Mouse (Mus musculus): ENCODE measurements around the gene Zfp800.

The Zfp800 gene

DNA sequence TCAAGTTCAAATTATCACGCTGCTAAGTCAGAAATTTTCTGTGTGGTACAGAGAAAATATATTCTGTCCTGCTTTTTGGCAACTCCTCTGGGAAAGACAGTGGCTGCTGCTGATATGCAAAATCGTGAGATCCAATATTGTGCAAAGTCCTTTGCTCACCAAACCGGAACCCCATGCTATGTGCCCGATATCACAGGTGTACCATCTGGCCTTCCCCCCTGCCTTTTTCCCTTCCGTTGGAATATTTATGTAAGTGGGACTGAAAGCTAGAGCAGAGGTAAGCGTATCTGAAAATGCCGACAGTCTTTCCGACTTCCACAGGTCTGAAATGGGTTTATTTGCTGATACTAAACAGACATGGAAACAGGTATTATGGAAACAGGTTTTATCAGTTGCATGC is 179.4 kb downstream of the Zfp800 start:
- no peak for TF ChIP-seq GATA4 (IDR thresholded peaks at IDR 0.05; ENCODE audit: insufficient replicate concordance, low read length)

DNA sequence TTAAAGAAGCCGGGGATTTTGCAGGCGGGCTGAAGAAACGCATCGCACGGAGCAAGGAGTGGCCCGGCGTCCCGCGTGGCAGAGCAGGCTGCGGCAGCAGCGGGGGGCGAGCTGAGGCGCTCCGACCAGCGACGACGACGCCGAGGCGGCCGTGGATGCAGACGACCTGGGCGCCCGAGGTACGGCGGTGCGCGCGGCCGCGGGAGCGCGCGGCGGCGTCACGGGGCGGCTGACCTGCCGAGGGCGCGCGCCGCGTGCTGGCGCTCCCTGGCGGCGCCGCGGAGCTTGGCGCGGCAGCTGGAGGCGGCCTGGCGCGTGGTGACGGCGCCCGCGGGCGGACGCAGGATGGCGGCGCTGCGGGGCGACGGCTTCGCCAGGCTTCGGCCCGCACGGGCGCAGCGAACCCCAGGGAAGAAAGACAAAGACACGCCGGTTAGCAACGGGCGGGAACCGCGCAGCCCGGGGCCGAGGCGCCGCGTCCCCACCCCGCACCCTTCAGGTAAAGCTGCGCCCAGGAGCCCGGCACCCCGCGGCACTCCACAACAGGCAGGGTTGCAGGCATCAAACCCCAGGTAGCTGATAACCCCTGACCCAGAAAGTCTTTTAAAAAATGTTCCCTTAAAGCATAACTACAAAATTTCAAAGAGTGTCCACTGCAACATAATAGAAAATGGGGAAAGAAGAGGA is 182.4 kb downstream of the Zfp800 start:
- peak; percentile 11; the same call in 1 of the 2 replicates for TF ChIP-seq GATA4 (IDR thresholded peaks at IDR 0.05; ENCODE audit: insufficient replicate concordance, low read length)

DNA sequence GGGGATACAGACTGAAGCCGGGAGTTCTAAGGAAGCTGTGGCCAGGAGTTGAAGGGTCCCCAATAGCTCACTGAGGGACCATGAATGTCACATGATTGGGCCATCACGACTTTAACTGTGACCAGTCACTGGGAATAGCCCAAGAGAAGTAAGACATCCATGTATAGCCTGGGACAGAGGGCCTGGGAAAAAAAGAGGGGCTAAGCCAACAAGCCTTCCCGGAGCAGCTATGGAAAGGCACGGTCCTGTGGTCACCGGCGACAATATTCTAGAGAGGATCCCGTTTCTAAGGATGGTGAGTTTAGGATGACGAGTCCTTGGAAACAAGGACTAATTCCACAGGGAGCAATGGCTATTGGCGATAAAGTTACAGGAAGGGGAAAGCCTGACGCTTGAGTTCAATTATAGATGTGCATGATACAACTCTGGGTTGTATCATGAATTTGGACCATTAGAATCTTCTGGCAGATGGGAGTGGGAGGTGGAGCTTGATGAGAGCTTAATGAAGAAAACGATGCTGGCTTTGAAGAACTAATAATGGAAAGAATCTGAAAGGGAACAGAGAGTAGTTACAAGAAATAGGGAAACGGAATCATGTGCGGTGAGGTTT is 183.0 kb downstream of the Zfp800 start:
- no peak for TF ChIP-seq GATA4 (IDR thresholded peaks at IDR 0.05; ENCODE audit: insufficient replicate concordance, low read length)

DNA sequence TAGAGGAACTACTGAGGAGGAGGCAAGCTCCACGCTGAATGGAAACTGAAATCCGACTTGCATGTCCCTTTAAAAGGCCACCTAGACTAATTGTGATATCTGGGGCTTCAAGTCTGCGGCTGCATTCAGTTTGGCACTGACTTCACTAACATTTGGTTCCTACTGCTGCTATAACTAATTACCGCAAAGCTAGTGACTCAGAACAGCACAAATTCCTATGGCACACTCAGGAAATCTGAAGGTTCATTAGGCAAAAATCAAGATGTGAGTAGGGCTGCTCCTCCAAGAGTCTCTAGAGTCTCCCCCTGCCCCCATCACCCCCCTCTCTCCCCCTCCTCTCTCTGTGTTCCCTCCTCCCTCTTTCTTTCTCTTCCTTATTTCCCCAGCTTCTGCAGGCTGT is 194.4 kb downstream of the Zfp800 start:
- no peak for TF ChIP-seq GATA4 (IDR thresholded peaks at IDR 0.05; ENCODE audit: insufficient replicate concordance, low read length)

DNA sequence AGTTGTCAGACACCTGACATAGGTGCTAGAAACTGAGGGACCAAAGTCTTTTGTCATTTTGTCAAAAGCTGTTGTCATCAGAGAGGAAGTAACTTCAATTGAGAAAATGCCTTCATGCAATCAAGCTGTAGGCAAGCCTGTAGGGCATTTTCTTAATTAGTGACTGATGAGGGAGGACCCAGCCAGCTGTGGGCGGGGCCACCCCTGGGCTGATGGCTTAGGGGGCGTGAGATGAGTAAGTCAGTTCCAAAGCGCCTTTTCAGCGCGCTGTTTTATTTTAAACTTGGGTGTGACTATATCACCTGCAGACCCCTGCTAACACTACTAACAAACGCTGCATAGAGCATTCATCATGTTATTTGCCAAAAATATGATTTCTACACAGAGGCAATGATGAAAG is 195.0 kb downstream of the Zfp800 start:
- no peak for TF ChIP-seq GATA4 (IDR thresholded peaks at IDR 0.05; ENCODE audit: insufficient replicate concordance, low read length)

DNA sequence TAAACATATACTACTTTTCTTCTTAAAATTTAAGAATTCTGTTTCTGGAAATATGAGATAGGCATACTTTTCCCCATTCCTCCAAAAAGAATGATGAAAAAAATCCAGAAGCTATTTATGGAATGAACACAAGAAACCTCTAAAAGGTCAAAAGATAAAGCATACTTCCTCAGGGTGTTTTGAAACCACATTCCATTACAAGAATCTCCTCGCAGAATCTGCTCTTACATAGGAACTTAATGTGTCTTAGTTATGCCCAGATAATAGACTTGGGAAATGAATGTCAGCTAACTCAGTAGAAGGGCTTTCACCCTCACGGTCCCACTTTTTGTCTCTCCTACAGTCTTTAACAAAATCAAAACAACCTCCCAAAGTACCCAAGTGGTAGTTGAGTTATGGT is 203.9 kb downstream of the Zfp800 start:
- TF ChIP-seq GATA4 (IDR thresholded peaks at IDR 0.05; ENCODE audit: insufficient replicate concordance, low read length): no peak

DNA sequence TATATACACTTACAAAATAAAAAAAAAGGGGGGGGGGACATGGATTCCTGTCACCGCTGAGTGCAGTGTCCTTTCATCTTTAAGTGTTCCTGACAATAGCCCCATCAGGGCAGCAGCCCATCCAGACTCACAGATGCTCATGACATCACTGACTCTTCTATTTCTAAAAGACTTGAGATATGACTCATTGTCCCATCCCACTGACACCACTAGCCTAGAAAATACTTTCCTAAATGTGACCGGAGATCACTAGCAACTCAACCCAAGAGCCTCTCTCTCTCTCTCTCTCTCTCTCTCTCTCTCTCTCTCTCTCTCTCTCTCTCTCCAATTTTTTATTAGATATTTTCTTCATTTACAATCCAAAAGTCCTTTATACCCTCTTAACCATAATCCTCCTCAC is 205.9 kb downstream of the Zfp800 start:
- no peak for TF ChIP-seq GATA4 (IDR thresholded peaks at IDR 0.05; ENCODE audit: insufficient replicate concordance, low read length)
